Mouse (Mus musculus): ENCODE data around the gene Hoxd10.

GRCm38 (mm10) chr2:74669650-74670235, 22.0 kb upstream of the Hoxd10 start:
- TF ChIP-seq CTCF (IDR thresholded peaks at IDR 0.05; ENCODE audit: low read depth) (no peak), EP300 (optimal IDR thresholded peaks at IDR 0.05) (no peak)
